Mouse (Mus musculus): ENCODE measurements around the gene Rab7b. TPM values are rescaled to one million over a fixed set of nuclear protein-coding genes. Genes with fewer than 3 reads are reported as not detected.

The Rab7b gene
- polyA plus RNA-seq, 1 experiment, result 157 TPM

DNA sequence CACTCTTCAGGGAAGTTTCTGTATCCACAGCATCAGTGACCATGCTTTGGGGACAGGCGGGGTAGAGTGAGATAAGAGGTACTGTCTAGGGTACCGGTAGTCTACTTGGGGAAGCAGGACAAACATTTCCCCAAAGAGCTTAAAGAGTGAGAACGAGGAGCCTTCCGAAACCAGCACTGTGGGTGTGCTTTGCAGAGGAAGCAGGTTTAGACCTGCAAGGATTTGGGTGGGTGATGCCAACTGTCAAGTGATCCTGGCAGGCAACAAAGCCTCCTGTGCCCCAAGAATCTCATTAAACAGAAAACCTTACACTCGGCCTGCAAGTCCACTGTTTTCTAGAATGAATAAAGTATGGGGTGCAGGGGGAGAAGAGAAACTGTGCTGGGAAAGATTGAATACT, 1.4 kb downstream of the Rab7b start:
- Histone ChIP-seq H3K4me1 (ENCODE audit: control insufficient read depth, insufficient read depth, low read length) (peaks cover 32% of the 10 kb centered on the region), H3K4me3 (ENCODE audit: insufficient read depth, low read length) (peak overlapping the region; percentile 68), H3K27ac (ENCODE audit: insufficient read depth, low read depth, low read length) (peak overlapping the region; percentile 97)
- TF ChIP-seq CTCF (IDR thresholded peaks at IDR 0.05; ENCODE audit: low read depth, low read length), result no peak
- TF ChIP-seq POLR2A (IDR thresholded peaks at IDR 0.05; ENCODE audit: borderline replicate concordance, low read depth, low read length), result no peak

DNA sequence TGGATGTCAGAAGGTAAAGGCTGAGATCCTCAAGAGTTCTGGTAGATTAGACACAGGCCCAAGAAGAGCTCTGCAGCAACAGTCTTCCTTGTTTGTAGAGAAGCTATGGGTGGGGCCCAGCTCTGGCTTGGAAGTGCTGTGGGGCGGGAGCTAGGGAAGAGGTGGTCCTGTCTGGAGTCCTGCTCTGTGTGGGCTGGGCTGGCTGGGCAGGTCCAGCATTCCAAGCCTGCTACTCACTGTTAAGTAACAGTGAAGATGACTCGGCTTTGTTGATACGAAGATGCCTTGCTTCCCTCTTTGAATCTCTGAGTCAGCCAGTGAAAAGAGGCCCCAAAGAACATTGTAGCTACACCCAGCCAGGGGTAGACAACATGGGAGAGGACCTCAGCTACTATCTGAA, 1.9 kb downstream of the Rab7b start:
- Histone ChIP-seq H3K27ac (ENCODE audit: insufficient read depth, low read depth, low read length) (peak overlapping the region; percentile 97), H3K4me3 (ENCODE audit: insufficient read depth, low read length) (peak overlapping the region; percentile 68), H3K4me1 (ENCODE audit: control insufficient read depth, insufficient read depth, low read length) (peaks cover 34% of the 10 kb centered on the region)
- TF ChIP-seq POLR2A (IDR thresholded peaks at IDR 0.05; ENCODE audit: borderline replicate concordance, low read depth, low read length) (no peak), CTCF (IDR thresholded peaks at IDR 0.05; ENCODE audit: low read depth, low read length) (no peak)

DNA sequence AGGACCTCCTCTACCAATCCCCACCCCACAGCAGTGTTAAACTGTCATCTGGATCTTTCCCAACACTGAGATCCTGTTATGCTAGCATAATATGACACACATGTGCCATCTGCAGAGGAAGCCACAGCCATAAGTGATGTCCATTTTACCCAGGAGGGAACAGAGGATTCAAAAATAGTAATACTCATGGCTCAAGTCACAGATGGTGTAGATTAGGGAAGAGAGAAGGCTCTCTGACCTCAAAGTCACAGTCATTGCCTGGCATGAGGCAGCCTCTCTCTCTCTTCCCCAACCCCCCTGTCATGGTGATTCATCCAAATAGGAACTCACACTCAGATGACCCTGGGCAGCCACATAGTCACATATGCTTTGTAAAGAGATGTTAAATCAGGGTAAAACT, 2.9 kb downstream of the Rab7b start:
- H3K27ac ChIP-seq (ENCODE audit: insufficient read depth, low read depth, low read length), result peak overlapping the region; percentile 97
- peaks cover 36% of the 10 kb centered on the region for H3K4me1 ChIP-seq (ENCODE audit: control insufficient read depth, insufficient read depth, low read length)
- no peak for TF ChIP-seq POLR2A (IDR thresholded peaks at IDR 0.05; ENCODE audit: borderline replicate concordance, low read depth, low read length)
- TF ChIP-seq CTCF (IDR thresholded peaks at IDR 0.05; ENCODE audit: low read depth, low read length), result no peak
- H3K4me3 ChIP-seq (ENCODE audit: insufficient read depth, low read length), result peak overlapping the region; percentile 68

DNA sequence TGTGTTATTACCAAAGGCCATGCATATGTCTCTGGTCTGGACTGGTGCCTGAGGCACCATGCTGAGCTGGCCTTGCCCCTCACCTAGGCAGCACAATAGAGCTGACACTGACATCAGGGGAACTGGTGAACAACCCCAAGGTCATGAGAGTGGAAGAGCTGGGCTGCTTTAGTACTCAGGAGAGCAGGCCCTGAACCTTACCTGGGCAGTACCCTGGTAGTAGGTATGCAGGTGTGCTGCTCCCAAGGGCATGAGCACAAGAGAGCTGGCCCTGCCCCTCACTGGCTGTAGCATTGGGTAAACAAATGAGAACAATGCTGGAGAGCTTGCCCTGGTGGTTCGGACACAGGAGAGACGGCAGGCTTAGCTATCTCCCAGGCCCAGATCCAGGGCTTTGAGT, 6.8 kb downstream of the Rab7b start:
- TF ChIP-seq CTCF (IDR thresholded peaks at IDR 0.05; ENCODE audit: low read depth, low read length) (no peak), POLR2A (IDR thresholded peaks at IDR 0.05; ENCODE audit: borderline replicate concordance, low read depth, low read length) (no peak)
- Histone ChIP-seq H3K27ac (ENCODE audit: insufficient read depth, low read depth, low read length) (no peak overlapping the region), H3K4me1 (ENCODE audit: control insufficient read depth, insufficient read depth, low read length) (peaks cover 39% of the 10 kb centered on the region), H3K4me3 (ENCODE audit: insufficient read depth, low read length) (no peak overlapping the region)

DNA sequence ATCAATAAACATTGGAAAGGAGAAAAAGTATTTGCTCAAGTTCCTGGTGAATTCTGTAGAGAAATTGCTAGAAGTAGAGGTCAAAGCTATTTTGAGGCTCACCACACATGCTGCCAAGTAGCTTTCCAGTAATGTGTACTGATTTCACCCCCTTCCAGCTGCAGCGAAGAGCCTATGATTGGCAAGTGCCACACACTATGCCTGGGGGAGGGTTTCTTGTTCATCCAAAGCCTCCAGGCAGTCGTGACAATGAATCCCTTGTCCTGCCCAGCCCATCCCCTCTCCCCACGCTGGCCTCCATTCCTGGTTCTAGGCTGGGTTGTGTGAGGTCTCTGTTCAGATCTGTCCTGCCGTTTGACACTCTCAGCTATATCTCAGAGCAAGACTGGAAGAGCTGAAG, 7.8 kb downstream of the Rab7b start:
- no peak for TF ChIP-seq CTCF (IDR thresholded peaks at IDR 0.05; ENCODE audit: low read depth, low read length)
- TF ChIP-seq POLR2A (IDR thresholded peaks at IDR 0.05; ENCODE audit: borderline replicate concordance, low read depth, low read length), result no peak
- no peak overlapping the region for H3K27ac ChIP-seq (ENCODE audit: insufficient read depth, low read depth, low read length)
- peaks cover 40% of the 10 kb centered on the region for H3K4me1 ChIP-seq (ENCODE audit: control insufficient read depth, insufficient read depth, low read length)
- H3K4me3 ChIP-seq (ENCODE audit: insufficient read depth, low read length), result no peak overlapping the region

DNA sequence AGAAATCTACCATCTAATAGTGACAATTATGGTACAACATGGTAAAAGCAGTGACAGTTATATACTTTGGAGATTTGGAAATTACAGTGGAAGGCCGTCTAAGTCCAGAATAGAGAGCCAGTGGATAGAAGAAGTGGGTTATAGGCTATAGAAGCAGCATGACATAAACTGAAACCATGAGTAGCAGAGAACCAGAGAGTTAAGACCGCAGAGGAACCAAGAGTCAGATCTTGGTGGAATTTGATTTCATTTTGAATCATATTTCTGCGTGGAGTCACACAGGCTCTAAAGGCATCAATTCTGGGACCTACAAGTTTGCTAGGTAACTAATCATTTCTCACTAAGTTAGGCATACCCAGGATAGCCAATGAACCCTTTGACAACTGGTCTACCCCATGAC, 10.3 kb downstream of the Rab7b start:
- no peak overlapping the region for H3K27ac ChIP-seq (ENCODE audit: insufficient read depth, low read depth, low read length)

DNA sequence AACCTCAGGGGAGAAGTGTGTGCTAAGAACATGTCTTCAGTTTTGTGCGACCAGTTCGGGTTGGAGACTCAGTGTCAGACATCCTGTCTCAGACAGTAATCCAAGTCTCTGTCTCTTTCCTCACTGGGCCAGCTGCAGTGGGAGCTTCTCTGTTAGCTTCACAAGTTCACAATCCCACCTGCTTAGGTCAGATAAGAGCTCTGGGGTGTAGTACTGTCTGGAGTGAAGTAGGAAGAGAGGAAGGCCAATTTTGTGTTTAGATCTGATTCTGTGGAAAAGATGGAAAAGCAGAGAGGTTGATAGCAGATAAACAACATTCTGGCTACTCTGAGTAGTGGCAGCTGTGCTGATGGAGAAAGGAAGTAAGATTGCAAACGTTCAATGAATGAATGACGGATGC, 11.1 kb downstream of the Rab7b start:
- H3K27ac ChIP-seq (ENCODE audit: insufficient read depth, low read depth, low read length), result no peak overlapping the region; the same call in 1 of the 2 replicates
- H3K4me3 ChIP-seq (ENCODE audit: insufficient read depth, low read length), result no peak overlapping the region
- TF ChIP-seq CTCF (IDR thresholded peaks at IDR 0.05; ENCODE audit: low read depth, low read length), result no peak
- TF ChIP-seq POLR2A (IDR thresholded peaks at IDR 0.05; ENCODE audit: borderline replicate concordance, low read depth, low read length), result no peak
- H3K4me1 ChIP-seq (ENCODE audit: control insufficient read depth, insufficient read depth, low read length), result peaks cover 51% of the 10 kb centered on the region

More for the DNA sequence above, 10.3 kb downstream of the Rab7b start:
- TF ChIP-seq CTCF (IDR thresholded peaks at IDR 0.05; ENCODE audit: low read depth, low read length) (no peak), POLR2A (IDR thresholded peaks at IDR 0.05; ENCODE audit: borderline replicate concordance, low read depth, low read length) (no peak)
- H3K4me1 ChIP-seq (ENCODE audit: control insufficient read depth, insufficient read depth, low read length), result peaks cover 42% of the 10 kb centered on the region
- no peak overlapping the region for H3K4me3 ChIP-seq (ENCODE audit: insufficient read depth, low read length)

DNA sequence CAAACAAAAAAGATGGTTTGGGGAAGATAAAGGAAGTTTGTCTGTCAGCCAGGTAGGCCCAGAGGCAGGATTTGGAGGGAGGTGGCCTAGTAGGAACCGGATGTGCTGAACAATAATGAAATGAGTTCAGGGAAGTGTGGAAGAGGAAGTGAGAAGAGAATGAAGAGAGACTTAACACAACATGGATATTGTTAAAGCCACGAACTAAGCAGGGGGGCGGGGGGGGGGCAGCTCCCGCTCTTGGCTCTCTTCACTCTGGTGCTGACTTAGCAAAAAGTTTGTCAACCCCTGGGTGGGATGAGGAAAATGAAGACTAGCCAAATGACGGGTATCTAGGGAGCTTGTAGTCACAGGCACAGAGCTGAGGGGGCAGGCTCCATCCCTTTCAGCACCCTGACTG, 12.0 kb downstream of the Rab7b start:
- Histone ChIP-seq H3K27ac (ENCODE audit: insufficient read depth, low read depth, low read length) (peak overlapping the region; percentile 66), H3K4me3 (ENCODE audit: insufficient read depth, low read length) (no peak overlapping the region), H3K4me1 (ENCODE audit: control insufficient read depth, insufficient read depth, low read length) (peaks cover 52% of the 10 kb centered on the region)
- TF ChIP-seq POLR2A (IDR thresholded peaks at IDR 0.05; ENCODE audit: borderline replicate concordance, low read depth, low read length) (no peak), CTCF (IDR thresholded peaks at IDR 0.05; ENCODE audit: low read depth, low read length) (no peak)

DNA sequence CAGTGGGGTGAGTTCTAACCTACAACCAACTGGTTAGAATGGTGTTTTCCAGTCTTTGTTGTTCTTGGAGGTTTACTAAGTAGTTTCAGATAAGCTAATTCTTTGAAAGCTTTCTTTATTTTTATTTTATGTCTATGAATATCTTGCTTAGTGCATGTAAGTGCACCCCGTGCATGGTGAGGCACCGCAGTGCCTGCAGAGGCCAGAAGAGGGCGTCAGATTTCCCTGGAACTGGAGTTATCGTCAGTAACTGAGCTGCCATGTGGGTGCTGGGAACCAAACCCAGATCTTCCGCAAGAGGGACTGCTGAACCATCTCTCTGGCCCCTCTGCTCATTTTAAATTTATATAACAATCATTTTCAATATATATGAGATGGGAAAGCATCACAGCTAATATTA, 12.9 kb downstream of the Rab7b start:
- TF ChIP-seq CTCF (IDR thresholded peaks at IDR 0.05; ENCODE audit: low read depth, low read length) (peak; percentile 40; the same call in 1 of the 2 replicates), POLR2A (IDR thresholded peaks at IDR 0.05; ENCODE audit: borderline replicate concordance, low read depth, low read length) (no peak)
- Histone ChIP-seq H3K4me3 (ENCODE audit: insufficient read depth, low read length) (no peak overlapping the region), H3K4me1 (ENCODE audit: control insufficient read depth, insufficient read depth, low read length) (peaks cover 50% of the 10 kb centered on the region), H3K27ac (ENCODE audit: insufficient read depth, low read depth, low read length) (peak overlapping the region; percentile 73; the same call in 1 of the 2 replicates)

DNA sequence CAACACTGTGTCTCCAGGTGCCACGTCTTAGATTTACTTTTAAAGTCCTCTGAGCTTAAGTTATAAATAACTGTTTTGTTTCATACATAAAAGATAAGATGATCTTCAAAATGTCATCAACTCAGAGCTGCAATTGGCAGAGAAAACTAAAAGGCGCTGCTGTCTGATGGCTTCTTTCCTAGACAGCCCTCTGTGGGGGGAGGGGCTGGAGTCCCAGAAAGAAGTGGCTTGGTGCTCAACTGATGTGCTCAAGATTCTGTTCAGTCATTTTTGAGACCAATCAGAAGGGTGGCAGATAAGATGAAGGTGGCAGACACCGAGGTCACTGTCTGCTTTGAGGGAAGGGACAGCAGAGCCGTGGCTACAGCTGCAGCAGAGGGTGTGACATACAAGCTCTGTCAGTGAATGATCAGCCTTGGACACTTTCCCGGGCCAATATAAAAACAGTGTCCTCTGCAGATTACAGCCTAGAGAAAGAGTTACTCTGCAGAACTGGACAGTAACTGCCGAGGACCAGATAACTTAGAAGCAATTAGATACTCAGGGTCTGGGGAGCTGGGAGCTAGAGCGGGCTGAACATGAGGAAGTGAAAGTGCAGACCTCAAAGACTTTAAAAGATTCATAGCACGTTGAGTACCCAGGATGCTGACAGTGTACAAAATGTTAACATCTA, 13.7 kb downstream of the Rab7b start:
- Histone ChIP-seq H3K4me1 (ENCODE audit: control insufficient read depth, insufficient read depth, low read length) (peaks cover 50% of the 10 kb centered on the region), H3K27ac (ENCODE audit: insufficient read depth, low read depth, low read length) (peak overlapping the region; percentile 73), H3K4me3 (ENCODE audit: insufficient read depth, low read length) (no peak overlapping the region)
- TF ChIP-seq POLR2A (IDR thresholded peaks at IDR 0.05; ENCODE audit: borderline replicate concordance, low read depth, low read length), result no peak
- TF ChIP-seq CTCF (IDR thresholded peaks at IDR 0.05; ENCODE audit: low read depth, low read length), result no peak
